Mouse (Mus musculus) left cerebral cortex, postnatal 36 days (tissue): ENCODE results near the gene Josd1. TPM values are rescaled to one million over a fixed set of nuclear protein-coding genes. Genes with fewer than 3 reads are reported as not detected.
"Not testable (repeated sequence)": the region's sequence is repeated elsewhere in the genome, so short reads cannot be mapped to it uniquely, and the experiment has no call there.

Experiments
- DNase-seq, 2 experiments: peaks; one replicate each; pipeline ENCODE4 v3.0.0; 2021 to 2022; ENCODE audit warnings: low spot score in 2 of 2, mixed read lengths in 1 of 2
- intact Hi-C: fragments of 180-260 bp; cut with DNase I; formaldehyde crosslinking; loops from one replicate; pipeline ENCODE4 v1.15.1; 2025
- total RNA-seq, 2 experiments: library from RNA; stranded (reverse); gene quantifications; 2 replicates each; pipeline ENCODE4 v1.2.3; 2021

Josd1 gene
- total RNA-seq, 2 experiments from 2014 or later, result 64.0 to 69.3 TPM

GRCm38 (mm10) chr15:79694512-79694911, 6.8 kb upstream of the Josd1 start:
- DNase-seq, result no peak
- intact Hi-C loops, result no loop called here

- no peak for DNase-seq
- intact Hi-C loops, result no loop called here
These were observed 6.0 kb upstream of the Josd1 start for GRCm38 (mm10) chr15:79693740-79694139.

GRCm38 (mm10) chr15:79692334-79692733, 4.6 kb upstream of the Josd1 start:
- intact Hi-C loops, result no loop called here
- DNase-seq, result no peak

- peak in 1 of 2 experiments; percentile 66 for DNase-seq
- intact Hi-C loops, result no loop called here
These were observed 3.3 kb upstream of the Josd1 start for GRCm38 (mm10) chr15:79691023-79691508.

GRCm38 (mm10) chr15:79690426-79691022, 2.8 kb upstream of the Josd1 start, which contains the start of gene Gtpbp1:
TSS of gene Gtpbp1 (plus strand) at chr15:79690845.
- DNase-seq, result peak; percentile 97 to 98
- intact Hi-C loops, result no loop called here

GRCm38 (mm10) chr15:79689662-79690425, 2.1 kb upstream of the Josd1 start:
- no peak for DNase-seq
- intact Hi-C loops, result no loop called here

GRCm38 (mm10) chr15:79688268-79688956, 693 bp upstream of the Josd1 start:
- intact Hi-C loops, result no loop called here

GRCm38 (mm10) chr15:79687175-79687574, 544 bp downstream of the Josd1 start:
- DNase-seq, result peak in 1 of 2 experiments; percentile 61
- intact Hi-C loops, result loop anchor here (2.0 kb wide), 1 partner anchor 16 kb away; the partner anchor contains the start of gene Tomm22

More at GRCm38 (mm10) chr15:79688268-79688956, 693 bp upstream of the Josd1 start:
- DNase-seq, result no peak

- peak in 1 of 2 experiments; percentile 31 for DNase-seq
- intact Hi-C loops, result loop anchor here (2.0 kb wide), 1 partner anchor 15 kb away; the partner anchor contains the start of gene Tomm22
These were observed 1.5 kb downstream of the Josd1 start for GRCm38 (mm10) chr15:79686046-79686869.

GRCm38 (mm10) chr15:79685141-79685641, 2.5 kb downstream of the Josd1 start:
- intact Hi-C loops, result no loop called here
- DNase-seq, result no peak

- intact Hi-C loops, result no loop called here
These were observed 3.1 kb downstream of the Josd1 start for GRCm38 (mm10) chr15:79684616-79685015.

GRCm38 (mm10) chr15:79683707-79684465, 3.8 kb downstream of the Josd1 start:
- intact Hi-C loops, result no loop called here
- peak in 1 of 2 experiments; percentile 36 for DNase-seq

More at GRCm38 (mm10) chr15:79684616-79685015, 3.1 kb downstream of the Josd1 start:
- DNase-seq, result no peak

GRCm38 (mm10) chr15:79683146-79683545, 4.6 kb downstream of the Josd1 start:
- DNase-seq, result no peak
- intact Hi-C loops, result no loop called here

GRCm38 (mm10) chr15:79681973-79682372, 5.7 kb downstream of the Josd1 start:
- intact Hi-C loops, result no loop called here
- no peak for DNase-seq

GRCm38 (mm10) chr15:79677936-79678335, 9.8 kb downstream of the Josd1 start:
- intact Hi-C loops, result no loop called here
- no peak for DNase-seq

GRCm38 (mm10) chr15:79671828-79672348, 15.8 kb downstream of the Josd1 start:
- DNase-seq, result not testable (repeated sequence)
- intact Hi-C loops, result loop anchor here (2.0 kb wide), 1 partner anchor 15 kb away; the partner anchor contains the start of gene Josd1

- no peak for DNase-seq
- intact Hi-C loops, result loop anchor here (2.0 kb wide), 1 partner anchor 16 kb away; the partner anchor contains the start of gene Josd1
These were observed 16.8 kb downstream of the Josd1 start for GRCm38 (mm10) chr15:79670972-79671299.
